Mouse (Mus musculus) G1E (cell line): Measurements from ENCODE around the gene Kcnb1. TPM values are rescaled to one million over a fixed set of nuclear protein-coding genes. Genes with fewer than 3 reads are reported as not detected.
A peak's percentile ranks its signal among the peaks of the same experiment; 100 is the strongest.

Source experiments
- ATAC-seq: 2 replicates; pipeline ENCODE4 v1.8.0; 2016; ENCODE audit warnings: mild to moderate bottlenecking; ENCODE audit not compliant: insufficient number of reproducible peaks, poor library complexity, low FRiP score, severe bottlenecking; ENCODE audit errors: extremely low read depth
- DNase-seq: peaks from one replicate; pipeline ENCODE4 v3.0.0; 2012; ENCODE audit warnings: low spot score
- H3K27me3 ChIP-seq: 2 replicates; pipeline ENCODE4 v1.6.1; 2012; ENCODE audit warnings: mild to moderate bottlenecking, low read length, inconsistent platforms; ENCODE audit not compliant: insufficient read depth
- H3K36me3 ChIP-seq: replicated peaks from 2 replicates; pipeline ENCODE3; 2012; ENCODE audit warnings: mild to moderate bottlenecking, inconsistent platforms
- H3K4me1 ChIP-seq: 2 replicates; pipeline ENCODE4 v1.6.1; 2012; ENCODE audit warnings: low read depth, low read length, inconsistent platforms, mixed read lengths; ENCODE audit not compliant: insufficient read depth
- H3K4me3 ChIP-seq: 2 replicates; pipeline ENCODE4 v1.5.1; 2012; ENCODE audit warnings: low read depth, mild to moderate bottlenecking, inconsistent platforms, low read length, moderate library complexity, mixed read lengths
- H3K9me3 ChIP-seq: replicated peaks from 2 replicates; pipeline ENCODE4 v1.6.1; 2012; ENCODE audit warnings: inconsistent platforms
- CTCF ChIP-seq: IDR thresholded peaks from 2 replicates; pipeline ENCODE4 v1.5.1; 2012; ENCODE audit warnings: low read depth, low read length, inconsistent platforms, mixed read lengths
- GATA1 ChIP-seq: IDR thresholded peaks from 2 replicates; pipeline ENCODE4 v1.6.1; 2012; ENCODE audit warnings: borderline replicate concordance, low read length, inconsistent platforms, mixed read lengths
- GATA2 ChIP-seq: IDR thresholded peaks from 2 replicates; pipeline ENCODE4 v1.6.1; 2012; ENCODE audit warnings: low read depth, low read length, inconsistent platforms, borderline replicate concordance
- POLR2AphosphoS5 ChIP-seq: IDR thresholded peaks from 2 replicates; pipeline ENCODE4 v1.6.1; 2012; ENCODE audit warnings: low read depth, low read length, inconsistent platforms; ENCODE audit not compliant: insufficient replicate concordance
- TAL1 ChIP-seq: conservative IDR thresholded peaks from 2 replicates; pipeline ENCODE4 v1.6.1; 2012; ENCODE audit warnings: low read depth, low read length, inconsistent platforms, mixed read lengths
- polyA plus RNA-seq: library from polyadenylated mRNA; stranded (reverse); fragments of >175 nt; gene quantifications from 2 replicates; pipeline ENCODE4 v1.2.3, GENCODE M21; 2012
- total RNA-seq, 2 experiments: library from RNA; stranded (forward) in 1 of 2; stranded (reverse) in 1 of 2; fragments of 200-1000 nt in 1 of 2; fragments of >200 nt in 1 of 2; fragmentation: Nextera tagmentation in 1 of 2; gene quantifications; 2 replicates each; pipeline ENCODE4 v1.2.3; 2014 to 2017

The Kcnb1 gene
- total and polyA plus RNA-seq, 3 experiments: 0.22 TPM; not detected in 2

DNA sequence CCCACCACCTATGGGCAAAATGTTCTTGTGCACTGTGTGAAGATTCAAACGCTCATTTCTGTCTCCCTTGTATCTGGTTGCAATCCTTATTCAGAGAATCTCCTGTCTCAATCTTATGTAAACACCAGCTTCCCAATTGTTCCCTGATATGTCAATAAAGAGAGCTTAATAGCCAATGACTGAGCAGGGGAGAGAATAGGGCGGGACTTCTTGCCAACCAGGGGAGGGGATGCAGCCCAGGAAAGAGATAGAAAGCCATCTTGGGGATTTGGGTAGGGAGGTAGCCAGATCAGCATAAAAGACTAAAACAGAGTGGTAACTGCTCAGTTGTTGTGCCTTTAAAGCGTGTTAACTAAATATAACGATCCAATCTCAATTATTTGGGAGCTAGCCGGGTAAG lies 30.8 kb upstream of the Kcnb1 start:
- H3K27me3 ChIP-seq: peaks cover 6% of the 10 kb centered on the region; the same call in 1 of the 2 replicates
- TF ChIP-seq POLR2AphosphoS5: no peak
- TF ChIP-seq TAL1: no peak
- no peak for TF ChIP-seq GATA1
- no peak for TF ChIP-seq GATA2
- no peaks in the 10 kb centered on the region for H3K36me3 ChIP-seq
- ATAC-seq: no peak
- H3K4me1 ChIP-seq: no peaks in the 10 kb centered on the region
- H3K9me3 ChIP-seq: peaks cover 8% of the 10 kb centered on the region
- no peak for DNase-seq
- H3K4me3 ChIP-seq: no peak overlapping the region

DNA sequence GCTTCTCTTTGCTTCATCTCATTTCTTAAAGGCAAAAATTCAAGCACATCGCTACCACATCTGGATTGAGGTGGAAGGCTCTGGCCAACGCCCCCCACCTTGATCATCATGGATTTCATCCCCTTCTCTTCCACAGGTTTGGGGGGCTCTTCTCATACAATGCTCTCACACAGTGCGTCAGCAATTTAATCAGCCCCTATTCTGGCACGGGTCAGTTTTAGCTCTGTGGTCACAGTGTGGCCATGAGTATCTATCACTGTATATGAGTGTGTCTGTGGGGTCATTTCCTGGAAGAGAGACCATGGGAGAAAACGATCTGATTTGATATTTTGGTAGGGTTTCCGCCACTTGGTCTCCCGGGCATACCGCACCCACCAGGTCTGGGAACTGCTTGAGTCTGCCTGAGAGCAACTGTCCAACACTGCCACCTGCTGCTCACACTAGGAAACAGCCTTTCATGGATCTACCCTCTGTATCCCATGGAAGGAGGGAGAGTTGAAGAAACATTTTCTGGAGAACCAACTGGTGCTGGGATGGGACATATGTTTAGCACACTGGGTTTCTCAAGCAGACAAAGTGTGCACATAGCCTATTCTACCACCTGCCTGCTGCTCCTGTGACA lies 29.3 kb upstream of the Kcnb1 start:
- no peak overlapping the region for H3K4me3 ChIP-seq
- ATAC-seq: no peak
- no peak for TF ChIP-seq GATA1
- TF ChIP-seq TAL1: no peak
- no peak for TF ChIP-seq POLR2AphosphoS5
- no peak for TF ChIP-seq GATA2
- peak; percentile 40; the same call in 1 of the 2 replicates for TF ChIP-seq CTCF

DNA sequence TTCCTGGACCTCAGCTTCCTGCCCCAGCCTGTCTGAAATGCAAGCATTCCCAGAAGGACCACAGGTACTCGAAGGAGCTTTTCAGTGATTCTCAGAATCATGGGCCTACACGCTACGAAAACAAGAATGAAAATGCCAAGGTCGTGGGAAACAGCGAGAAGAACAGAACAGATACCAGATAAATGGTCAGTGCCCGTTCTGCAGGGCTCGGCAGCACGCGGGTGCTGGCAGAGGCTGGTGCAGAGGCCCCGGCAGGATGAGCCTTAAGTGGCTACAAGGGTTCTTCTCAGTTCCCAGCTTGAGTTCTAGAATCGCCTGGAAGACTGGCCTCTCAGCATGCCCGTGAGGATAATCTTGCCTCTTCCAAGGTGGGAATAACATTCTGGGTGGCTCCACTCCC lies 23.7 kb upstream of the Kcnb1 start:
- TF ChIP-seq POLR2AphosphoS5: no peak
- no peak for TF ChIP-seq TAL1
- H3K36me3 ChIP-seq: no peaks in the 10 kb centered on the region
- peaks cover 5% of the 10 kb centered on the region; the same call in 1 of the 2 replicates for H3K27me3 ChIP-seq
- H3K4me3 ChIP-seq: no peak overlapping the region
- H3K9me3 ChIP-seq: peaks cover 8% of the 10 kb centered on the region
- ATAC-seq: no peak
- no peak for DNase-seq
- H3K4me1 ChIP-seq: no peaks in the 10 kb centered on the region

More for the DNA sequence above, 29.3 kb upstream of the Kcnb1 start:
- H3K4me1 ChIP-seq: no peaks in the 10 kb centered on the region
- H3K27me3 ChIP-seq: peaks cover 9% of the 10 kb centered on the region; the same call in 1 of the 2 replicates
- no peaks in the 10 kb centered on the region for H3K36me3 ChIP-seq
- peak; percentile 26 for DNase-seq
- H3K9me3 ChIP-seq: peaks cover 8% of the 10 kb centered on the region

DNA sequence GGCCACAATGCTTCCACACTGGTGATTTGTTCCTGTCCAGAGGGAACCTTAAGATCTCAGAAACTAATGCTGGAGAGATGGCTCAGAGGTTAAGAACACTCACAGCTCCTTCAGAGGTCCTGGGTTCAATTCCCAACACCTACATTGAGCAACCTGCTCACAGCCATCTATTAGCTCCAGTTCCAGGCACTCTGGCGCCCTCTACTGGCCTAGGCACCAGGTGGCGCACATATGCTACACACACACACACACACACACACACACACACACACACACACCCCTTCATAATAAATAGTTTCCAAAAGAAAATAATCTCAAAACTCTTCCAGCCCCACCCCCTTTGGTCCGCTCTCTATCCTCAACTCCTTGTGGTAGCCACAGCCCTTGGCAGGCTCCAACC lies 23.1 kb upstream of the Kcnb1 start:
- peaks cover 8% of the 10 kb centered on the region for H3K9me3 ChIP-seq
- no peak overlapping the region for H3K4me3 ChIP-seq
- no peak for ATAC-seq
- TF ChIP-seq GATA1 (no peak), POLR2AphosphoS5 (no peak), GATA2 (no peak), CTCF (no peak), TAL1 (no peak)
- DNase-seq: no peak
- no peaks in the 10 kb centered on the region for H3K36me3 ChIP-seq
- H3K27me3 ChIP-seq: peaks cover 9% of the 10 kb centered on the region; the same call in 1 of the 2 replicates
- no peaks in the 10 kb centered on the region for H3K4me1 ChIP-seq

DNA sequence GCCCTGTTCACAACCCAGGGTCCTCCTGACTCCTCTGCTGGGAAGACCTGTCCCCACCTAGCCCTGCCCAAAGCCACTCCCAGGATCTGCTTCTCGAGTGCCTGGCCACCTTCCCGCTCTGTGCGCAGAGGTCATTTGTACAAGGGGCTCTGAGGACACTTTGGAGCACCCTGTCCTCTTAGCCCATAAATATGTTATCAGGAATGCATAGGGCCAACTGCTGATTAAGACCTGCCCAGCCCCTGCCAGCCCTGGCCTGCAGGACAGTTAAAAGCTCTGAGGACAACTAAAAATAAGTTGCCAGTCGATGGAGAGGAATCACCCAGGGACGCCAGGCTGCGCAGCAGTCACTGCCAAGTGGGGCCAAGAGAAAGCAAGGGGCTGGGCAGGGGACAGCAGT lies 22.6 kb upstream of the Kcnb1 start:
- DNase-seq: no peak
- TF ChIP-seq GATA2: no peak
- Histone ChIP-seq H3K9me3 (peaks cover 8% of the 10 kb centered on the region), H3K36me3 (no peaks in the 10 kb centered on the region), H3K27me3 (peaks cover 14% of the 10 kb centered on the region; the same call in 1 of the 2 replicates), H3K4me3 (no peak overlapping the region), H3K4me1 (no peaks in the 10 kb centered on the region)
- ATAC-seq: no peak

DNA sequence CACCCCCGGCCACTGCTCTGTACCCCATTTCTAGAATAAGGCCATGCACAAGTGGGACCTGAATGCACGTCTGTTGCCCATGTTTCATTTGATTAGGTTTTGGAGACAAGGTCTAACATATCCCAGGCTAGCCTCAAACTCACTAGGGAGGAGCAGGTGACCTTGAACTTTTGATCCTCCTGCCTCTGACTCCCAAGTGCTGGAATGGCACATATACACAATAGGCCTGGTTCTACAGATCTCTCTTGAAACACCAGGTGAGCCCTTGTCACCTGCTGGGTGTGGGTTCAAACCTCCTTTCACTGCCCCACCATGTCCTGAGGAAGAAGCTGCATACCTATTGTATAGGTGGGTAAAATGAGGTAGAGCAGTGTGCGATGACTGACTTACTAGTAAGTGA lies 22.1 kb upstream of the Kcnb1 start:
- H3K36me3 ChIP-seq: no peaks in the 10 kb centered on the region
- DNase-seq (no peak), ATAC-seq (no peak)
- peaks cover 16% of the 10 kb centered on the region; the same call in 1 of the 2 replicates for H3K27me3 ChIP-seq
- TF ChIP-seq POLR2AphosphoS5 (no peak), GATA1 (no peak)
- peaks cover 5% of the 10 kb centered on the region for H3K9me3 ChIP-seq
- no peak overlapping the region for H3K4me3 ChIP-seq
- H3K4me1 ChIP-seq: no peaks in the 10 kb centered on the region

DNA sequence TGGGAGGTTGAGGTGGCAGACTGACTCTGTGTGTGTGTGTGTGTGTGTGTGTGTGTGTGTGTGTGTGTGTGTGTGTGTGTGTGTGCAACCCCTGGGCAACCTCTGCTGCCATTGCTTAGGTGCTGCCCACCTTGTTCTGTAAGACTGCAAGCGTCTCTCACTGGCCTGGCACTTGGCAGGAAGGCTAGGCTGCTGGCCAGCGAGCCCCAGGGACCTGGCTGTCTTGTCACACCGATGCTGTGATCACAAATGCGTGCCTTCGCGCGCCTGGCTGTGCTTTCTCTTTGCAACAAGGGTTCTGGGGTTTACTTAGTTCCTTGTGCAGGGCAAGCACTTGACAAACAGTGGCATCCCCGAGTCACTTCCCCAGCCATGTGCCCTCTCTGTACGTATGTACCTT lies 19.9 kb upstream of the Kcnb1 start:
- no peak for TF ChIP-seq POLR2AphosphoS5
- TF ChIP-seq TAL1: no peak
- TF ChIP-seq CTCF: no peak
- no peak for TF ChIP-seq GATA2
- no peak for TF ChIP-seq GATA1
- H3K4me3 ChIP-seq: no peak overlapping the region
- no peaks in the 10 kb centered on the region for H3K9me3 ChIP-seq
- peaks cover 17% of the 10 kb centered on the region; the same call in 1 of the 2 replicates for H3K27me3 ChIP-seq
- ATAC-seq (no peak), DNase-seq (no peak)
- no peaks in the 10 kb centered on the region for H3K36me3 ChIP-seq
- H3K4me1 ChIP-seq: no peaks in the 10 kb centered on the region
